Mouse (Mus musculus): ENCODE results near the gene Rap1gap2. TPM values are rescaled to one million over a fixed set of nuclear protein-coding genes. Genes with fewer than 3 reads are reported as not detected.

The Rap1gap2 gene
- total RNA-seq, 2 experiments from 2014 or later, result 122 TPM

- DNase-seq (ENCODE audit: low spot score in 2 of 2), result no peak
These were observed 33.6 kb downstream of the Rap1gap2 start for GRCm38 (mm10) chr11:74577068-74577467.

GRCm38 (mm10) chr11:74575940-74576339 is 34.8 kb downstream of the Rap1gap2 start:
- DNase-seq (ENCODE audit: low spot score in 2 of 2), result no peak

- no peak for DNase-seq (ENCODE audit: low spot score in 2 of 2)
These were observed 35.8 kb downstream of the Rap1gap2 start for GRCm38 (mm10) chr11:74574768-74575434.

GRCm38 (mm10) chr11:74572459-74573061 is 38.2 kb downstream of the Rap1gap2 start:
- no peak for DNase-seq (ENCODE audit: low spot score in 2 of 2)

- DNase-seq (ENCODE audit: low spot score in 2 of 2), result no peak
These were observed 41.0 kb downstream of the Rap1gap2 start for GRCm38 (mm10) chr11:74569735-74570134.

GRCm38 (mm10) chr11:74568463-74568862 is 42.3 kb downstream of the Rap1gap2 start:
- DNase-seq (ENCODE audit: low spot score in 2 of 2), result no peak

- DNase-seq (ENCODE audit: low spot score in 2 of 2), result no peak
These were observed 42.7 kb downstream of the Rap1gap2 start for GRCm38 (mm10) chr11:74568004-74568403.

GRCm38 (mm10) chr11:74566326-74566874 is 44.3 kb downstream of the Rap1gap2 start:
- DNase-seq (ENCODE audit: low spot score in 2 of 2), result no peak

- no peak for DNase-seq (ENCODE audit: low spot score in 2 of 2)
These were observed 49.3 kb downstream of the Rap1gap2 start for GRCm38 (mm10) chr11:74561392-74561791.

- DNase-seq (ENCODE audit: low spot score in 2 of 2), result no peak
These were observed 50.0 kb downstream of the Rap1gap2 start for GRCm38 (mm10) chr11:74560600-74561227.

GRCm38 (mm10) chr11:74559793-74560433 is 50.8 kb downstream of the Rap1gap2 start:
- DNase-seq (ENCODE audit: low spot score in 2 of 2), result no peak

- DNase-seq (ENCODE audit: low spot score in 2 of 2), result no peak
These were observed 51.8 kb downstream of the Rap1gap2 start for GRCm38 (mm10) chr11:74558933-74559332.

- no peak for DNase-seq (ENCODE audit: low spot score in 2 of 2)
These were observed 53.1 kb downstream of the Rap1gap2 start for GRCm38 (mm10) chr11:74557456-74558230.

- no peak for DNase-seq (ENCODE audit: low spot score in 2 of 2)
These were observed 54.9 kb downstream of the Rap1gap2 start for GRCm38 (mm10) chr11:74555716-74556374.

- DNase-seq (ENCODE audit: low spot score in 2 of 2), result no peak
These were observed 55.9 kb downstream of the Rap1gap2 start for GRCm38 (mm10) chr11:74554683-74555341.

GRCm38 (mm10) chr11:74551568-74551967 is 59.1 kb downstream of the Rap1gap2 start:
- DNase-seq (ENCODE audit: low spot score in 2 of 2), result no peak

GRCm38 (mm10) chr11:74550615-74551102 is 60.1 kb downstream of the Rap1gap2 start:
- no peak for DNase-seq (ENCODE audit: low spot score in 2 of 2)

GRCm38 (mm10) chr11:74548781-74549382 is 61.8 kb downstream of the Rap1gap2 start:
- DNase-seq (ENCODE audit: low spot score in 2 of 2), result no peak
